Mouse (Mus musculus) erythroblast, embryonic 14.5 days (primary cell): ENCODE results near the gene Farp1. TPM values are rescaled to one million over a fixed set of nuclear protein-coding genes. Genes with fewer than 3 reads are reported as not detected.
"Not testable (repeated sequence)": the region's sequence is repeated elsewhere in the genome, so short reads cannot be mapped to it uniquely, and the experiment has no call there.

Experiments used
- H3K27me3 ChIP-seq: 2 replicates; pipeline ENCODE4 v1.6.1; 2012; ENCODE audit warnings: inconsistent platforms; ENCODE audit not compliant: control insufficient read depth
- H3K36me3 ChIP-seq: 2 replicates; pipeline ENCODE4 v1.6.1; 2012; ENCODE audit warnings: mild to moderate bottlenecking, inconsistent platforms; ENCODE audit not compliant: control insufficient read depth
- H3K4me1 ChIP-seq: 2 replicates; pipeline ENCODE4 v1.6.1; 2012; ENCODE audit warnings: inconsistent platforms; ENCODE audit not compliant: control insufficient read depth
- H3K4me3 ChIP-seq: replicated peaks from 2 replicates; pipeline ENCODE3; 2012; ENCODE audit warnings: moderate library complexity, mild to moderate bottlenecking, inconsistent platforms
- H3K9me3 ChIP-seq: 2 replicates; pipeline ENCODE4 v1.6.1; 2012; ENCODE audit warnings: low read length, inconsistent platforms, mixed read lengths; ENCODE audit not compliant: control insufficient read depth
- GATA1 ChIP-seq: IDR thresholded peaks from 2 replicates; pipeline ENCODE4 v1.6.1; 2012; ENCODE audit warnings: low read length, inconsistent platforms, mixed read lengths
- TAL1 ChIP-seq: IDR thresholded peaks from 3 replicates; pipeline ENCODE4 v1.6.1; 2012; ENCODE audit warnings: low read length, inconsistent platforms, mixed read lengths
- polyA plus RNA-seq: library from polyadenylated mRNA; stranded (reverse); fragments of >175 nt; gene quantifications from 2 replicates; pipeline ENCODE4 v1.2.3, GENCODE M21; 2012

Farp1 gene
- polyA plus RNA-seq, 1 experiment: not detected

DNA sequence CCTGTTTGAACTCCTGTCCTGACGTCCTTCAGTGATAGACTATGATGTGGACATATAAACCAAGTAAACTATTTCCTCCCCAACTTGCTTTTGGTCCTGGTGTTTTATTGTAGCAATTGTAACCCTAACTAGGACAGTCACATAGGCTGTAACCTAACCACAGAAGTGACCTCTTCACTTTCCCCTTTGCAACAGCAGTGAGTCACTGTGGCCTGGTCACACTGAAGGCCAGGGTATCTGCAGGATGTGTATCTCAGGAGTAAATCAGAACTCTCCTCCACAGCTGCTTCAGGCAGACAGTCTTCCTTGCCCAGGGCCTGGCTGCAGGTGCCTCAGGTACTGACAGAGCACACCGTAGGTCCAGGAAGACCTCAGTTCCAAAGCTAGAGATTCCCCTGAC is 3.6 kb upstream of the Farp1 start:
- peaks cover 35% of the 10 kb centered on the region for H3K27me3 ChIP-seq
- TF ChIP-seq TAL1: no peak
- TF ChIP-seq GATA1: no peak
- no peaks in the 10 kb centered on the region for H3K4me1 ChIP-seq
- no peaks in the 10 kb centered on the region; the same call in 1 of the 2 replicates for H3K9me3 ChIP-seq
- H3K36me3 ChIP-seq: no peaks in the 10 kb centered on the region
- H3K4me3 ChIP-seq: no peak overlapping the region

DNA sequence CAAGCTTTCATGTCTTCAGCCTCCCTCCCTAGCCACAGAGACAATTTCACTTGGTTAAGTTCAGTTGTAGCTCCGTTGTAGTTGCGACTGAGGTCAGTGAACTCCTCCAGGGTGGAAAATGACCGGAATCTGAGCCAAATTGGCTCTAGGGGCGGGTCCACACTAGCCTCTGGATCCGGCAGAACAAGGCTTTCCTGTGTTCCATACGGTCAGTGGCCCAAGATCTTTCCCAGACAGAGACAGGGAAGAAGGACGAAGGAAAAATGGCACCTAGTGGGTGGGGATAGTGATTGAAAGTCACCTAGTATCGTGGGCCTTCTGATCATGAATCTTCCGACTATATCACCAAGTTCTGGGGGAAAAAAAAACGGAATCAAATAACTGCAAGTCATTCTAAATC is 475 bp upstream of the Farp1 start:
- H3K4me1 ChIP-seq: no peaks in the 10 kb centered on the region
- H3K9me3 ChIP-seq: no peaks in the 10 kb centered on the region; the same call in 1 of the 2 replicates
- no peaks in the 10 kb centered on the region for H3K36me3 ChIP-seq
- H3K4me3 ChIP-seq: no peak overlapping the region
- peaks cover 55% of the 10 kb centered on the region for H3K27me3 ChIP-seq
- TF ChIP-seq TAL1 (no peak), GATA1 (no peak)

DNA sequence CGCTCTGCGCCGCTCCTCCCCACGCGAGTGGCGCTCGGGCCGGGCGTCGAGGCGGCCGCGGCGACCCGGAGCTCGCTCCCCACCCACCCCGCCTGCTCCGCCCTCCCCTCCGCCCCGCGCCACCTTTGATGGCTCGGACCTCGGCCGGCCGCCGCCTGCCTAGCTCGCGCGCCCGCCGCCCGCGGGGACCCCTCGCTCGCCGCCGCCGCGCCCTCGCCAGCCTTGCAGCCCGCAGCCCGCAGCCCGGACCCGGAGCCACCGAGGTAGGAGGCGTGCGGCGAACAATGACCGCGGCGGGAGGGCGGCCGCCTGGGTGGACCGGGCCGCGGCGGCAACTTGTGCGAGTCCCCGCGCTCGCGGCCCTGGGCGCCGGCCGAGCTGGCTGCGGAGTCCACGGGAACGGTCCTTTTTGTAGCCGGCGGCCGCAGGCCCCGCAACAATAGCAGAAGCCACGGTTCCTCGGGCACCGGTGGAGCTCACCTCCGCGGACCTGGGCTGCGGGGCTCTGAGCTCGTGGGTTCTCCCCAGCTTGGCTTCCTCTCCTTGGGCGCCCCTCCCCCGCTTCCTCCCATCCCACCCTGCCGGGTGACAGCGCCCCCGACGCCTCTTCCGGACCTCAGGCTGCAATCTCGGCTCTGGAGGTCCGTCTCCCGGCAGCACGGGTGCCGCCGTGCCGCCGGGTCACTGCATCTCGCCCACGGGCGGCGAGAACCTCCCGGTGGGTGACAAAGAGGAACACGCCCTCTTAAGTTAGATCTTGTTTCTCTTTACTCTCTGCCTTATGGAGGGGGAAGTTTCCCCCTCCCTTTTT is 868 bp downstream of the Farp1 start:
- H3K27me3 ChIP-seq: peaks cover 55% of the 10 kb centered on the region
- H3K4me3 ChIP-seq: peak overlapping the region; percentile 56
- H3K4me1 ChIP-seq: no peaks in the 10 kb centered on the region
- TF ChIP-seq GATA1 (no peak), TAL1 (no peak)
- no peaks in the 10 kb centered on the region for H3K36me3 ChIP-seq
- H3K9me3 ChIP-seq: no peaks in the 10 kb centered on the region; the same call in 1 of the 2 replicates

DNA sequence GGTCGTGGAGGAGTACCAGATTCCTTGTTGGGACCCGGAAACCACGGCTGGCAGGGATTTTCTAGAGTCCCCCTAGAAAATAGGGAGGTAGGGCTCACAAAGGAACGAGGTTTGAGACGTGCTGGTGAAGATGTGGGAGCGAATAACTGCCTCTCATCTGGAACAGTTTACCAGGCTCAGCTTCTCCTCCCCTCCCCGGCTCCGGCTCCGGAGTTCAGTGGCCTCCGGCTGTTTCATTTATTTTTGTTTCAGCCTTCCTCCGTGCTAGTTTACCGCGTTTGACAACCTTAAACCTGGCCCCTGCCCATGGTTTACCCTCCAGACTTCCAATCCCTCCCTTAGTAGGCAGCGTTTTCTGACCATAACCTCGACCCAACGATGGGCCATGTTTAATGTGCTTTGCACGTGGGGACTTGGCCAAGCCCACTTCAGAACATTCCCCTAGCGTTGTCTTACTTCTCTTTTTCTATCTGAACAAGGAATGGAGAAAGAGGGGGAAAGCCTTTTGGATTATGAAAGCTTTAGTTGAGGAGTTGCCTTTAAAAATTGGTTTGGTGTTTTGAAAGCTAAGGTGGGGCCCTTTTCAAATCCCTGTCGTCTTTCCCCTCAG is 1.7 kb downstream of the Farp1 start:
- H3K4me3 ChIP-seq: peak overlapping the region; percentile 56
- H3K36me3 ChIP-seq: no peaks in the 10 kb centered on the region
- TF ChIP-seq GATA1 (no peak), TAL1 (no peak)
- H3K27me3 ChIP-seq: peaks cover 55% of the 10 kb centered on the region
- no peaks in the 10 kb centered on the region; the same call in 1 of the 2 replicates for H3K9me3 ChIP-seq
- no peaks in the 10 kb centered on the region for H3K4me1 ChIP-seq

DNA sequence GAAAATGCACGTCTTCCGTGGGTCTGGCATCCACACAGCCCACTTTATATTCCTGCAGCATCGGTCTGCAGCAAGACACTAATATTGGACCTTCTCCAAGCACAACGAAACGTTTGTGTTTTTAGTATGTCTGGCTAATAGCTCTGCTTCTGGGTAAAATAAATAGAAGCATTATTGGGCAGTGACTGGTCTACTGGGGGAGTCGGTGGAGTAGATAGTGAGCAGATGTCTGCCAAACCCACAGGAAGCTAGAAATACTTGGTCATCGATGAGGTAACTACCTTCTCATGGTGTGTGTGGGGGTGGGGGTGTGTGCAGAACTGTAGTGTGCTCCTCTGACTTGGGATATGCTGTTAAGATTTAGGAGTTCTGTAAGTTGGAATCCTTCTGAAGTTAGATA is 2.3 kb downstream of the Farp1 start:
- Histone ChIP-seq H3K4me3 (no peak overlapping the region), H3K27me3 (peaks cover 55% of the 10 kb centered on the region), H3K4me1 (no peaks in the 10 kb centered on the region), H3K9me3 (no peaks in the 10 kb centered on the region; the same call in 1 of the 2 replicates), H3K36me3 (no peaks in the 10 kb centered on the region)
- TF ChIP-seq TAL1 (no peak), GATA1 (no peak)

DNA sequence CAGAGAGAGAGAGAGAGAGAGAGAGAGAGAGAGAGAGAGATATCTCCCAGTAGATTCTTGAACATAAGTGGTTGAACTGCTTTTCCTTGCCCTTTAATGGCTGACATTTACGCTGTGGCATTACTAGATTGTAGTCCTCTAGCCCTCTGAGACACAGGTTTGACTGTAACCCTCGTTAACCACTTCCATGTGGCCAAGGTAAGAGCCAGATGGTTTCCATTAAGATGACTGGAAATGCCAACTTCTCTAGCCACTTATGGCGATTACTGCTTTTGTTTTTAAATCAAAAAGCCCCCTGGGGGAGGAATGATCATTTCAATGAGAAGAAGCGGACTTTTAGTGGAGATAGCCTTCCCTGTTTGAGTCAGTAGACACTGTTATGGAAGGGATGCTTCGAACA is 3.7 kb downstream of the Farp1 start:
- Histone ChIP-seq H3K27me3 (peaks cover 47% of the 10 kb centered on the region), H3K36me3 (no peaks in the 10 kb centered on the region), H3K9me3 (no peaks in the 10 kb centered on the region; the same call in 1 of the 2 replicates), H3K4me1 (no peaks in the 10 kb centered on the region), H3K4me3 (no peak overlapping the region)
- TF ChIP-seq GATA1 (no peak), TAL1 (no peak)

DNA sequence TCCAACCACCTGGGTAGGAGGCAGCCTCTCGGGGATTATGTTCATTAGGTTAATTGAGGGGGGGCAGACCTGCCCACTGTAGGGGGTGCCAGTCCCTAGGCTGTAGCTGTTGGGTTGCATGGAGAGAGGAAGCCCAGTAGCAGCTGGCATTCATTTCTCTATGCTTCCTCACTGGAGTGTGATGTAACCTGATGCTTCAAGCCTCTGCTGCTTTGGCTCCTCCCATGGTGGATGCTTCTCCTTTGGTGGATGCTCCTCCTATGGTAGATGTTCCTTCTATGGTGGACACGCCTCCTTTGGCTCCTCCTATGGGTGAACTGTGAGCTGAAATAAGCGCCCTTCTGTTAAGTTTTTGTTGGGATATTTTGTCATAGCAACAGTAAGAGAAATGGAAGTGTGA is 9.1 kb downstream of the Farp1 start:
- TF ChIP-seq GATA1 (no peak), TAL1 (no peak)
- Histone ChIP-seq H3K9me3 (no peaks in the 10 kb centered on the region), H3K4me1 (no peaks in the 10 kb centered on the region), H3K27me3 (no peaks in the 10 kb centered on the region), H3K4me3 (no peak overlapping the region), H3K36me3 (no peaks in the 10 kb centered on the region; the same call in 1 of the 2 replicates)

DNA sequence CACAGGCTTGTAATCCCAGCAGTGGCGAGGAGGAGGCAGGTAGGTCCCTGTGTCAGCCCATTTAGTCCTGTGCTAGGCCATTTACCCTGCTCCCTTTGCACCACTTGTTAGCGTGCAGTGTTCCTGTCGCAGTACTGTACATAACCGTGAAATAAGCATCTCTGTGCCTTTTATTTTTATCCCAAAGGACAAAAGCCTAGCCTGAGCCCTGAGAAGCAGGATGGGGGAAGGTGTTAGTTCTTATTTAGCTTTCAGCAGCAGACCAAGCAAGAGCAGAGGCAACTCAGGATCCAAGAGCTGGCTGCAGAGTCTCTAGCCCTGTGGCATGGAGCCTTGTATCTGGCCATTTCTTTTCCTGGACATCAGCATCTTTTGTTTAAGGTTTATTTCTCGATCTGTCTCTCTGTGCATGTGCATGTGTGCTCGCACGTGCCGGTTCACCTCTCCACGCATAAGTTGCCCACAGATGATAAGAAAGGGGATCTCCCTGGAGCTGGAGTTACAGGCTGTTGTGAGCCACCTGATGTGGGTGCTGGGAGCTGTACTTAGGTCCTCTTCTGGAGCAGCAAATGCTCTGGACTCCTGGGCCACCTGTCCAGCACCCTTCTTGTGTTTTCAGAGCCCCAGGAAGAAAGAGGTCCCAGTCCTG is 11.4 kb downstream of the Farp1 start:
- no peaks in the 10 kb centered on the region; the same call in 1 of the 2 replicates for H3K36me3 ChIP-seq
- no peak overlapping the region for H3K4me3 ChIP-seq
- H3K9me3 ChIP-seq: no peaks in the 10 kb centered on the region
- no peaks in the 10 kb centered on the region for H3K27me3 ChIP-seq
- TF ChIP-seq TAL1 (no peak), GATA1 (no peak)
- no peaks in the 10 kb centered on the region for H3K4me1 ChIP-seq

DNA sequence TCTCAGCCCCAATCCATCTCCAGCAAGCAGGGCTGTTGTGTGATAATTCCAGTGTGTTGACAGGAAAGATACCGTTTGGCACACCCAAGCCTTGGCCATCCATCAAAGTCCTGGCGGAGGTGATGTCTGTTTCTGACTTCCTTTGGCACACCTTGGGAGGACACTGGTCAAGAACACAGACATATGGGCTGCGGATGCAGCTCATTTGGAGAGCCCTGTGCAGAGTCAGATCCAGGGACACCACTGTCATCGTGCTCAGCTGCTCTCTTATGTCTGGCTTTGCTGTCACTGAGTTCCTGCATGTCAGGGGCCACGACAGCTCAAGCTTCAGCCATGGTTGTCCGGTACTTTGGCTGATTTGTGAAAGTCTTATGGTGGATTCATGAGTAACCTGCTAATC is 12.8 kb downstream of the Farp1 start:
- H3K36me3 ChIP-seq: no peaks in the 10 kb centered on the region; the same call in 1 of the 2 replicates
- H3K9me3 ChIP-seq: no peaks in the 10 kb centered on the region
- H3K27me3 ChIP-seq: no peaks in the 10 kb centered on the region
- no peaks in the 10 kb centered on the region for H3K4me1 ChIP-seq
- TF ChIP-seq TAL1 (no peak), GATA1 (no peak)
- H3K4me3 ChIP-seq: no peak overlapping the region

DNA sequence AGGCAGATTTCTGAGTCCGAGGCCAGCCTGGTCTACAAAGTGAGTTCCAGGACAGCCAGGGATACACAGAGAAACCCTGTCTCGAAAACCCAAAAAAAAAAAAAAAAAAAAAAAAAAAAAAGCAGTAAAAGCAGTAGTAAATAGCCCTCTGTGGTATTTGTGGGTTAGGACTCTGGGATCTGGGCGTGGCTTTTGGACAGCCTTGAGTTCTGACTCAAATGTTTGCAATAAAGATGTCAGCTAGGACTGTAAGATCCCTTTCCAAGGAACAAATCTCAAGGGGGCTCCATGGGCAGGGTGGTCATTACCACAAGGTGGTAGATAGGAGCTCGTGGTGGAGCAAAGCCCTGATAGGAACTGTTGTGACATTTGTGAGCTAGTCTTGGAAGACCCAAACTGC is 16.0 kb downstream of the Farp1 start:
- H3K36me3 ChIP-seq, H3K4me1 ChIP-seq, H3K27me3 ChIP-seq, H3K9me3 ChIP-seq, H3K4me3 ChIP-seq: not testable (repeated sequence)
